Mouse (Mus musculus) heart, postnatal 0 days (tissue): ENCODE measurements around the gene Kbtbd13.

Experiments
- CTCF ChIP-seq: IDR thresholded peaks from 2 replicates; pipeline ENCODE4 v1.5.1; 2016; ENCODE audit warnings: antibody characterized with exemption, control low read depth, low read depth
- EP300 ChIP-seq: IDR thresholded peaks from 2 replicates; pipeline ENCODE4 v1.6.1; 2016; ENCODE audit warnings: antibody characterized with exemption, low read depth

DNA sequence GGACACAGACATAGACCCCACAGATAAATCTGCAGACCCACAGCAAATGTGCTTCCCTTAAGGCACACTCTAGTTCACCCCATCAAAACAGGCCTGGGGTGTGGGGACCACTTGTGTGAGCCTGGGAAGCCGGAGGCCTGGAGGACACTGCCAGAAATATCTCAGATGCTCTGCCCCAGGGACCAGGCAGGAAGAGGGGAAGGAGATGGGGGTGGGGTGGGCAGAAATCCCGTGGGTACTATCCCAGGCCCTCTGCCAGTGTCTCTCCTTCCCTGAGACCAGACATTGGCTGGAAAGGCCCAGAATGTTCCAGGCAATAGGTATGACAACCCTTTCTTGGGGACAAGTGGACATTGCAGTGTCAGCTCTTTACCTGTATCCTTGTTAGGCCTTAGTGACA lies 2.2 kb upstream of the Kbtbd13 start:
- no peak for TF ChIP-seq CTCF
- TF ChIP-seq EP300, result no peak
